Mouse (Mus musculus): ENCODE data around the gene Usp6nl. TPM values are rescaled to one million over a fixed set of nuclear protein-coding genes. Genes with fewer than 3 reads are reported as not detected.

Gene Usp6nl
- total and polyA plus RNA-seq, 3 experiments = 8.9 to 67.1 (median 24.8) TPM

- TF ChIP-seq JUND (IDR thresholded peaks at IDR 0.05; ENCODE audit: low read depth, low read length) (no peak), CHD2 (IDR thresholded peaks at IDR 0.05; ENCODE audit: low read length) (no peak), MEF2A (IDR thresholded peaks at IDR 0.05; ENCODE audit: extremely low read depth, insufficient replicate concordance, low read depth, low read length, poor library complexity, severe bottlenecking) (peak; percentile 64; the same call in 1 of the 2 replicates), ETS1 (IDR thresholded peaks at IDR 0.05; ENCODE audit: low read depth, low read length) (0 out of 2 replicates have a peak, but pooled peaks have one; percentile 33), TBP (IDR thresholded peaks at IDR 0.05; ENCODE audit: low read depth, low read length) (no peak), POLR2AphosphoS2 (IDR thresholded peaks at IDR 0.05; ENCODE audit: low read length) (no peak), EP300 (IDR thresholded peaks at IDR 0.05; ENCODE audit: low read depth in 1 of 2, low read length in 2 of 2) (peak in 1 of 2 experiments; percentile 19; a peak in 1 of 4 replicates), POLR2A (IDR thresholded peaks at IDR 0.05; ENCODE audit: control insufficient read depth in 1 of 2, insufficient read depth in 1 of 2, low read depth in 1 of 2, low read length in 2 of 2, poor library complexity in 1 of 2) (no peak), CTCF (IDR thresholded peaks at IDR 0.05 in 2 of 3, conservative IDR thresholded peaks at IDR 0.05 in 1 of 3; ENCODE audit: control insufficient read depth in 1 of 3, insufficient read depth in 1 of 3, low read depth in 2 of 3, low read length in 3 of 3, poor library complexity in 1 of 3, severe bottlenecking in 1 of 3) (no peak), RCOR1 (IDR thresholded peaks at IDR 0.05; ENCODE audit: low read depth, low read length) (peak; percentile 36; the same call in 1 of the 2 replicates)
Observed at GRCm38 (mm10) chr2:6336649-6337048, 14.2 kb downstream of the Usp6nl start (continued).

DNA sequence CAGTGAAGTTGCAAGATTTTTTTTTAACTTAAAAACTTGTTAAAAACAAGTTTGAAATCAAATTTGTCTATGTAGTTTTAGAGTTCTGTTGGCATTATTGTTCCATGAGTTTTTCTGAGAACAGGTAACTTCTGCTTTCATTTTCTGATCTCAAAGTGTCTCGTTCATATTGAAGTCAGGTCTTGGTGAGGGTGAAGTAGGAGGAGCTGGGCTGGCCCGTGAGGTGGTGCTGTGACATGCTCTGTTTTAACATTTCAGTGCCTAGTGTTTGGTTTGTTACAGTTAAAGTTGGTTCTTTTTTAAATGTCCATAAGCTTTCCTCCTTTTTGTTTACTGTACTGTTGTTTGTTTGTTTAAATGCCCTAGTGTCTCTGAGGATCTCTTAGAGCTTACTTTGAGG is 15.0 kb downstream of the Usp6nl start:
- Histone ChIP-seq H3K27ac (ENCODE audit: control insufficient read depth, low read depth, low read length) (no peak overlapping the region), H3K9me3 (replicated peaks; ENCODE audit: insufficient read depth, low read length) (no peaks in the 10 kb centered on the region)

GRCm38 (mm10) chr2:6338031-6338629 is 15.7 kb downstream of the Usp6nl start:
- H3K36me3 ChIP-seq (ENCODE audit: control insufficient read depth in 1 of 2, insufficient read depth in 2 of 2, low read length in 2 of 2) = peaks cover 14 to 50% of the 10 kb centered on the region in 2 experiments
- no peaks in the 10 kb centered on the region for H3K27me3 ChIP-seq (ENCODE audit: control insufficient read depth in 1 of 2, insufficient read depth in 2 of 2, low read length in 2 of 2)
- peaks cover 27 to 49% of the 10 kb centered on the region in 2 experiments for H3K4me1 ChIP-seq (ENCODE audit: control insufficient read depth in 1 of 2, insufficient read depth in 2 of 2, low read length in 2 of 2)
- TF ChIP-seq GABPA (IDR thresholded peaks at IDR 0.05; ENCODE audit: low read depth, low read length) = no peak
- TF ChIP-seq NELFE (IDR thresholded peaks at IDR 0.05; ENCODE audit: low read depth, low read length) = no peak
- H3K9me3 ChIP-seq (replicated peaks; ENCODE audit: insufficient read depth, low read length) = no peaks in the 10 kb centered on the region
- DNase-seq (ENCODE audit: low read depth, low spot score) = no peak
- H3K9ac ChIP-seq (ENCODE audit: control insufficient read depth, low read depth, low read length, poor library complexity, severe bottlenecking) = no peak overlapping the region
- peaks cover 48% of the 10 kb centered on the region for H3K79me2 ChIP-seq (ENCODE audit: control insufficient read depth, insufficient read depth, low read length, poor library complexity)
- no peak overlapping the region for H3K4me3 ChIP-seq (ENCODE audit: control insufficient read depth in 1 of 2, insufficient read depth in 1 of 2, low read depth in 2 of 2, low read length in 2 of 2)
- no peak overlapping the region for H3K27ac ChIP-seq (ENCODE audit: control insufficient read depth, low read depth, low read length)

More for the DNA sequence above, 15.0 kb downstream of the Usp6nl start:
- Histone ChIP-seq H3K4me1 (ENCODE audit: control insufficient read depth in 1 of 2, insufficient read depth in 2 of 2, low read length in 2 of 2) (peaks cover 33 to 52% of the 10 kb centered on the region in 2 experiments), H3K4me3 (ENCODE audit: control insufficient read depth in 1 of 2, insufficient read depth in 1 of 2, low read depth in 2 of 2, low read length in 2 of 2) (no peak overlapping the region; a peak in 1 of 4 replicates), H3K36me3 (ENCODE audit: control insufficient read depth in 1 of 2, insufficient read depth in 2 of 2, low read length in 2 of 2) (peaks cover 14 to 55% of the 10 kb centered on the region in 2 experiments), H3K27me3 (ENCODE audit: control insufficient read depth in 1 of 2, insufficient read depth in 2 of 2, low read length in 2 of 2) (no peaks in the 10 kb centered on the region), H3K9ac (ENCODE audit: control insufficient read depth, low read depth, low read length, poor library complexity, severe bottlenecking) (no peak overlapping the region), H3K79me2 (ENCODE audit: control insufficient read depth, insufficient read depth, low read length, poor library complexity) (peaks cover 52% of the 10 kb centered on the region)
- DNase-seq (ENCODE audit: low read depth, low spot score) = no peak
- TF ChIP-seq HCFC1 (IDR thresholded peaks at IDR 0.05; ENCODE audit: low read depth, low read length) (no peak), TAL1 (IDR thresholded peaks at IDR 0.05; ENCODE audit: low read length) (no peak), POLR2AphosphoS2 (IDR thresholded peaks at IDR 0.05; ENCODE audit: low read length) (no peak), E2F4 (IDR thresholded peaks at IDR 0.05; ENCODE audit: borderline replicate concordance, low read depth, low read length) (no peak), EP300 (IDR thresholded peaks at IDR 0.05; ENCODE audit: low read depth in 1 of 2, low read length in 2 of 2) (no peak), CHD2 (IDR thresholded peaks at IDR 0.05; ENCODE audit: low read length) (no peak), CHD1 (IDR thresholded peaks at IDR 0.05; ENCODE audit: low read depth, low read length) (no peak), TBP (IDR thresholded peaks at IDR 0.05; ENCODE audit: low read depth, low read length) (no peak), UBTF (IDR thresholded peaks at IDR 0.05; ENCODE audit: borderline replicate concordance, insufficient read depth, low read depth, low read length) (no peak), MYC (IDR thresholded peaks at IDR 0.05; ENCODE audit: low read depth, low read length) (no peak), KAT2A (conservative IDR thresholded peaks at IDR 0.05; ENCODE audit: low read depth, low read length) (no peak), MAZ (IDR thresholded peaks at IDR 0.05; ENCODE audit: low read depth, low read length) (no peak), ZC3H11A (IDR thresholded peaks at IDR 0.05; ENCODE audit: low read depth, low read length) (no peak), BHLHE40 (IDR thresholded peaks at IDR 0.05; ENCODE audit: borderline replicate concordance, low read depth, low read length) (no peak), ELF1 (IDR thresholded peaks at IDR 0.05; ENCODE audit: low read depth, low read length) (no peak), CTCF (IDR thresholded peaks at IDR 0.05 in 2 of 3, conservative IDR thresholded peaks at IDR 0.05 in 1 of 3; ENCODE audit: control insufficient read depth in 1 of 3, insufficient read depth in 1 of 3, low read depth in 2 of 3, low read length in 3 of 3, poor library complexity in 1 of 3, severe bottlenecking in 1 of 3) (no peak)
